Mouse (Mus musculus) heart, adult 2 months (tissue): Measurements from ENCODE around the gene Wdr13.

Source experiments
- CTCF ChIP-seq: fragments of 200-600 bp; IDR thresholded peaks from 2 replicates; pipeline ENCODE4 v1.8.1; 2022; ENCODE audit warnings: antibody characterized with exemption, mild to moderate bottlenecking, moderate library complexity
- EP300 ChIP-seq: fragments of 200-500 bp; IDR thresholded peaks from 2 replicates; pipeline ENCODE4 v1.6.1; 2011; ENCODE audit warnings: low read depth, low read length, control low read depth; ENCODE audit not compliant: insufficient read depth
- POLR2A ChIP-seq: fragments of 200-500 bp; IDR thresholded peaks from 2 replicates; pipeline ENCODE4 v1.6.1; 2011; ENCODE audit warnings: mild to moderate bottlenecking, low read depth, low read length, control low read depth; ENCODE audit not compliant: insufficient read depth

- no peak for TF ChIP-seq EP300
- TF ChIP-seq CTCF, result no peak
- TF ChIP-seq POLR2A, result no peak
Measured at GRCm38 (mm10) chrX:8101017-8101416, 31.7 kb downstream of the Wdr13 start.
